Mouse (Mus musculus): Measurements from ENCODE around the gene Sec63. TPM values are rescaled to one million over a fixed set of nuclear protein-coding genes. Genes with fewer than 3 reads are reported as not detected.

The Sec63 gene
- polyA plus RNA-seq, 1 experiment: 22.7 TPM

DNA sequence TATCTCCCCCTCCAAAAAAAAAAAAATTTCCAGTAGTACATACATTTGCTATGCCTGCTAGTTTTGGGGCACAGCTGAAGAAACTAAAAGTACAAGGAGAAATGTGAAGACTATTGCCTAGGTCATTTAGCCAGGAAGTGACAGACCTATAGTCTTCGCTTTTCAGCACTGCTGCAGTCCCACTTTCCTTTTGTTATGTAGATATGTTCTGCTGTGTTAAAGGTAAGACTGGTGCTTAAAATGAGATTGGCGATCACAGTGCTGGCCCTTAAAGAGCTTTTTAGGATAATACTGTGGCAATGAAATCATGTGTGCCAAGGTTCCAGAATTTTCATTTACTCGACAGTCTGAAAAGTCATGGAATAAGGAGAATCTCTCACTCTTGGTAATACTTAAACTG, 39.6 kb downstream of the Sec63 start:
- no peaks in the 10 kb centered on the region for H3K27me3 ChIP-seq (ENCODE audit: control insufficient read depth, insufficient read depth, insufficient read length)
- peaks cover 41% of the 10 kb centered on the region for H3K36me3 ChIP-seq (ENCODE audit: control insufficient read depth, insufficient read depth)
- H3K4me2 ChIP-seq (ENCODE audit: low read depth): no peak overlapping the region
- H3ac ChIP-seq (ENCODE audit: control insufficient read depth, insufficient read length): no peak overlapping the region
- no peaks in the 10 kb centered on the region for H3K79me2 ChIP-seq (ENCODE audit: control insufficient read depth, insufficient read depth)
- TF ChIP-seq MAX (IDR thresholded peaks at IDR 0.05; ENCODE audit: low read depth) (no peak), USF1 (IDR thresholded peaks at IDR 0.05; ENCODE audit: low read depth) (no peak), E2F4 (IDR thresholded peaks at IDR 0.05; ENCODE audit: insufficient read depth) (no peak), SRF (IDR thresholded peaks at IDR 0.05; ENCODE audit: control insufficient read depth, insufficient read length, low read depth) (no peak), POLR2AphosphoS2 (IDR thresholded peaks at IDR 0.05; ENCODE audit: insufficient read length, low read depth) (no peak), MYOG (IDR thresholded peaks at IDR 0.05; ENCODE audit: control insufficient read depth in 1 of 3, insufficient read depth in 1 of 3, insufficient read length in 2 of 3, low read depth in 2 of 3) (no peak), REST (IDR thresholded peaks at IDR 0.05; ENCODE audit: insufficient read depth, insufficient read length) (no peak), POLR2A (IDR thresholded peaks at IDR 0.05; ENCODE audit: insufficient read length, low read depth) (no peak), TCF12 (IDR thresholded peaks at IDR 0.05; ENCODE audit: insufficient read depth, poor library complexity, severe bottlenecking) (no peak), MYOD1 (IDR thresholded peaks at IDR 0.05; ENCODE audit: control insufficient read depth in 1 of 3, insufficient read length in 2 of 3, low read depth in 2 of 3) (no peak), CEBPB (IDR thresholded peaks at IDR 0.05; ENCODE audit: insufficient read depth, poor library complexity, severe bottlenecking) (no peak)
- no peak overlapping the region for H3K4me3 ChIP-seq

DNA sequence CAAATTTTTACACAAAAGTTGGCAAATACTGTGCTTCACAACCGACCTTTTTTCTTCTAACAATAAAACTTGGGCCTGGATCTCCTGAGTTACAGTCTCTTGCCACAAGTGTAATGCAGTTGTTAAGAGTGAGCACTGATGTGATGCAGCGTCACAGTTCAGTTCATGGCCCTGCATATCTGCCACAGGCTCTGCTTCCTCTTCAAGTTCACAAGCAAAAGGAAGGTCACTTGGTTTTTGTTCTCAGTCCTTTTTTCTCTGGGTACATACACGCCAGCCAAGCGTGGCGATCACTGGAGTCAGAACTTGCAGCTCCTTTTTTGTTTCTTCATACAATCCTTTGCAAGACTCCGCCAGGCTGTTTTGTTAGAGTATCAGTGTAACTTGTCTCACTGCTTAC, 64.6 kb downstream of the Sec63 start:
- TF ChIP-seq USF1 (IDR thresholded peaks at IDR 0.05; ENCODE audit: low read depth): no peak
- no peak for TF ChIP-seq MYOD1 (IDR thresholded peaks at IDR 0.05; ENCODE audit: control insufficient read depth in 1 of 3, insufficient read length in 2 of 3, low read depth in 2 of 3)
- no peak for TF ChIP-seq E2F4 (IDR thresholded peaks at IDR 0.05; ENCODE audit: insufficient read depth)
- TF ChIP-seq MAX (IDR thresholded peaks at IDR 0.05; ENCODE audit: low read depth): no peak
- no peak for TF ChIP-seq SRF (IDR thresholded peaks at IDR 0.05; ENCODE audit: control insufficient read depth, insufficient read length, low read depth)
- TF ChIP-seq CEBPB (IDR thresholded peaks at IDR 0.05; ENCODE audit: insufficient read depth, poor library complexity, severe bottlenecking): no peak
- no peaks in the 10 kb centered on the region for H3K27me3 ChIP-seq (ENCODE audit: control insufficient read depth, insufficient read depth, insufficient read length)
- H3K4me3 ChIP-seq: no peak overlapping the region

DNA sequence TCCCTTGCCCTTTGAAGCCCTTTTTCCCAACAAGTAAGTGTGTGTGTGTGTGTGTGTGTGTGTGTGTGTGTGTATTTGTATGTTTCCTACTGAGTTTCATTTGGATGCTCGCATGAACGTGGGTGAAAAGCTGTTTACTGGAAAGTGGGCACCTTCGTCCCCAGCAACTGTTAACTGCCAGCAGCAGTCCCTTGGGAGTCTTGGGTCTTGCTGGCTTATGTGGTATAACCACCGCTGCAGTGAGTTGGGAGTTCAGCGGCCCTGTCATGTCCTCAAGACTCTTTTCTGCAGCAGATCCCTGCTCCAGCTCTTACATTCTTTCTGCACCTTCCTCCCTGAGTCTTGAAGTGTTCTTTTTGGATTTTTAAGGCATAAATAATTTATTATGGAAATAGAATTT, 65.9 kb downstream of the Sec63 start:
- TF ChIP-seq USF1 (IDR thresholded peaks at IDR 0.05; ENCODE audit: low read depth): no peak
- no peak for TF ChIP-seq POLR2A (IDR thresholded peaks at IDR 0.05; ENCODE audit: insufficient read length, low read depth)
- no peak for TF ChIP-seq TCF12 (IDR thresholded peaks at IDR 0.05; ENCODE audit: insufficient read depth, poor library complexity, severe bottlenecking)
- TF ChIP-seq TCF3 (IDR thresholded peaks at IDR 0.05; ENCODE audit: insufficient read length, low read depth): no peak
- no peak for TF ChIP-seq MYOD1 (IDR thresholded peaks at IDR 0.05; ENCODE audit: control insufficient read depth in 1 of 3, insufficient read length in 2 of 3, low read depth in 2 of 3)
- TF ChIP-seq E2F4 (IDR thresholded peaks at IDR 0.05; ENCODE audit: insufficient read depth): no peak
- no peak for TF ChIP-seq MAX (IDR thresholded peaks at IDR 0.05; ENCODE audit: low read depth)
- TF ChIP-seq SRF (IDR thresholded peaks at IDR 0.05; ENCODE audit: control insufficient read depth, insufficient read length, low read depth): no peak
- TF ChIP-seq MYOG (IDR thresholded peaks at IDR 0.05; ENCODE audit: control insufficient read depth in 1 of 3, insufficient read depth in 1 of 3, insufficient read length in 2 of 3, low read depth in 2 of 3): no peak
- TF ChIP-seq POLR2AphosphoS2 (IDR thresholded peaks at IDR 0.05; ENCODE audit: insufficient read length, low read depth): no peak
- TF ChIP-seq CEBPB (IDR thresholded peaks at IDR 0.05; ENCODE audit: insufficient read depth, poor library complexity, severe bottlenecking): no peak
- TF ChIP-seq REST (IDR thresholded peaks at IDR 0.05; ENCODE audit: insufficient read depth, insufficient read length): no peak
- Histone ChIP-seq H3K79me2 (ENCODE audit: control insufficient read depth, insufficient read depth) (no peaks in the 10 kb centered on the region), H3K27me3 (ENCODE audit: control insufficient read depth, insufficient read depth, insufficient read length) (no peaks in the 10 kb centered on the region), H3ac (ENCODE audit: control insufficient read depth, insufficient read length) (no peak overlapping the region), H3K4me2 (ENCODE audit: low read depth) (no peak overlapping the region), H3K4me3 (no peak overlapping the region), H3K36me3 (ENCODE audit: control insufficient read depth, insufficient read depth) (peaks cover 66% of the 10 kb centered on the region)

More for the DNA sequence above, 64.6 kb downstream of the Sec63 start:
- H3K4me2 ChIP-seq (ENCODE audit: low read depth): no peak overlapping the region
- H3K79me2 ChIP-seq (ENCODE audit: control insufficient read depth, insufficient read depth): no peaks in the 10 kb centered on the region
- H3ac ChIP-seq (ENCODE audit: control insufficient read depth, insufficient read length): no peak overlapping the region
- H3K36me3 ChIP-seq (ENCODE audit: control insufficient read depth, insufficient read depth): peaks cover 68% of the 10 kb centered on the region

DNA sequence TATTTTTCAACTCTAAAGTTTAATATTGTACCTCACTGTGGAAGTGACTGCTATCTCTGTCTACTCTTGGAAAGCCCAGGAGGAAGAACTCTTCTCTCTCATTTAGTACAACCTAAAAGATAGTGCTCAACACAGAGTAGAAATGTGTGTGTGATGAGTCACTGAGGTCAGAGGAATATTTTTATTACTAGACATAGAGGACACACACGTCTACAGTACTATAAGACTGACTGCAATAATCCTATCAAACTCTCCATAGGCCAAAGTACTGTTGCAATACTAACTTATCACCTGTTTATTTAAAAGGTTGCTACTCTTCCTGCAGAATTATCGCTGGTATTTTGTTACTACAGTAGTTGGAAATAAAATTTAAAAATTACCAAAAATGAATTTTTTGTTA, 68.7 kb downstream of the Sec63 start:
- H3K27me3 ChIP-seq (ENCODE audit: control insufficient read depth, insufficient read depth, insufficient read length): no peaks in the 10 kb centered on the region
- no peaks in the 10 kb centered on the region for H3K79me2 ChIP-seq (ENCODE audit: control insufficient read depth, insufficient read depth)
- peaks cover 54% of the 10 kb centered on the region for H3K36me3 ChIP-seq (ENCODE audit: control insufficient read depth, insufficient read depth)
- H3ac ChIP-seq (ENCODE audit: control insufficient read depth, insufficient read length): no peak overlapping the region
- no peak overlapping the region for H3K4me2 ChIP-seq (ENCODE audit: low read depth)
- no peak overlapping the region for H3K4me3 ChIP-seq
- TF ChIP-seq SRF (IDR thresholded peaks at IDR 0.05; ENCODE audit: control insufficient read depth, insufficient read length, low read depth) (no peak), MYOD1 (IDR thresholded peaks at IDR 0.05; ENCODE audit: control insufficient read depth in 1 of 3, insufficient read length in 2 of 3, low read depth in 2 of 3) (no peak), MYOG (IDR thresholded peaks at IDR 0.05; ENCODE audit: control insufficient read depth in 1 of 3, insufficient read depth in 1 of 3, insufficient read length in 2 of 3, low read depth in 2 of 3) (no peak), TCF3 (IDR thresholded peaks at IDR 0.05; ENCODE audit: insufficient read length, low read depth) (no peak), REST (IDR thresholded peaks at IDR 0.05; ENCODE audit: insufficient read depth, insufficient read length) (no peak)

DNA sequence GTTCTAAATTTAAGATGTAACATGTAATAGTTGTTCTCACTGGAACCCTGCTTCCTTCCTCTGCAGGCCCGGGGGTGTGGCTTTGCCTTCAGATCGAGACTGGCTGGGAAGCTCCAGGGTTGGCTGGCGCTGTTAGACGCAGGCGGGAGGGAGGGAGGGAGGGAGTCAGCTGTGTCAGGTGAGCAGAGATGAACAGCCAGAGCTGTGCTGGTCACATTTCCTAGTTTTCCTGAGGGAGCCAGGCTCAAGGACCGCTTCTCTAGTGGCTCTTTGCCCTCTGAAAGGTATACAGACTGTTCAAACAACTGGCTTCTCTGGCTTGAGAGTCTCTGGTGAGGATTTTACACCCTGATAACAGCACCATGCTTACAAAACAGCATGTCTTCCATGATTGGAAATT, 69.1 kb downstream of the Sec63 start:
- no peak overlapping the region for H3K4me3 ChIP-seq
- peaks cover 50% of the 10 kb centered on the region for H3K36me3 ChIP-seq (ENCODE audit: control insufficient read depth, insufficient read depth)
- H3ac ChIP-seq (ENCODE audit: control insufficient read depth, insufficient read length): no peak overlapping the region
- no peak overlapping the region for H3K4me2 ChIP-seq (ENCODE audit: low read depth)
- no peaks in the 10 kb centered on the region for H3K79me2 ChIP-seq (ENCODE audit: control insufficient read depth, insufficient read depth)
- no peak for TF ChIP-seq TCF12 (IDR thresholded peaks at IDR 0.05; ENCODE audit: insufficient read depth, poor library complexity, severe bottlenecking)
- no peak for TF ChIP-seq MAX (IDR thresholded peaks at IDR 0.05; ENCODE audit: low read depth)
- TF ChIP-seq REST (IDR thresholded peaks at IDR 0.05; ENCODE audit: insufficient read depth, insufficient read length): no peak
- TF ChIP-seq POLR2A (IDR thresholded peaks at IDR 0.05; ENCODE audit: insufficient read length, low read depth): no peak
- no peak for TF ChIP-seq SRF (IDR thresholded peaks at IDR 0.05; ENCODE audit: control insufficient read depth, insufficient read length, low read depth)
- no peak for TF ChIP-seq CEBPB (IDR thresholded peaks at IDR 0.05; ENCODE audit: insufficient read depth, poor library complexity, severe bottlenecking)
- TF ChIP-seq E2F4 (IDR thresholded peaks at IDR 0.05; ENCODE audit: insufficient read depth): no peak
- TF ChIP-seq POLR2AphosphoS2 (IDR thresholded peaks at IDR 0.05; ENCODE audit: insufficient read length, low read depth): no peak
- no peak for TF ChIP-seq USF1 (IDR thresholded peaks at IDR 0.05; ENCODE audit: low read depth)
- no peak for TF ChIP-seq MYOD1 (IDR thresholded peaks at IDR 0.05; ENCODE audit: control insufficient read depth in 1 of 3, insufficient read length in 2 of 3, low read depth in 2 of 3)
- TF ChIP-seq MYOG (IDR thresholded peaks at IDR 0.05; ENCODE audit: control insufficient read depth in 1 of 3, insufficient read depth in 1 of 3, insufficient read length in 2 of 3, low read depth in 2 of 3): no peak
- TF ChIP-seq TCF3 (IDR thresholded peaks at IDR 0.05; ENCODE audit: insufficient read length, low read depth): no peak
- no peaks in the 10 kb centered on the region for H3K27me3 ChIP-seq (ENCODE audit: control insufficient read depth, insufficient read depth, insufficient read length)

Measured in myocyte (in vitro differentiated cells).